Mouse (Mus musculus) common myeloid progenitor, adult 5-6 weeks (primary cell): Measurements from ENCODE around the gene Calhm2. TPM values are rescaled to one million over a fixed set of nuclear protein-coding genes. Genes with fewer than 3 reads are reported as not detected.

ENCODE experiments used
- ATAC-seq: replicated peaks from 2 replicates; pipeline ENCODE4 v1.8.0; 2016; ENCODE audit warnings: low read depth, mild to moderate bottlenecking, moderate TSS enrichment, inconsistent platforms; ENCODE audit not compliant: poor library complexity, severe bottlenecking
- total RNA-seq: library from RNA; stranded (forward); fragments of 200-1000, 187-1606 nt; gene quantifications from 2 replicates; pipeline ENCODE4 v1.2.3, GENCODE M21; 2017

The Calhm2 gene
- 7.6 and 17.6 TPM in 2 replicates for total RNA-seq

DNA sequence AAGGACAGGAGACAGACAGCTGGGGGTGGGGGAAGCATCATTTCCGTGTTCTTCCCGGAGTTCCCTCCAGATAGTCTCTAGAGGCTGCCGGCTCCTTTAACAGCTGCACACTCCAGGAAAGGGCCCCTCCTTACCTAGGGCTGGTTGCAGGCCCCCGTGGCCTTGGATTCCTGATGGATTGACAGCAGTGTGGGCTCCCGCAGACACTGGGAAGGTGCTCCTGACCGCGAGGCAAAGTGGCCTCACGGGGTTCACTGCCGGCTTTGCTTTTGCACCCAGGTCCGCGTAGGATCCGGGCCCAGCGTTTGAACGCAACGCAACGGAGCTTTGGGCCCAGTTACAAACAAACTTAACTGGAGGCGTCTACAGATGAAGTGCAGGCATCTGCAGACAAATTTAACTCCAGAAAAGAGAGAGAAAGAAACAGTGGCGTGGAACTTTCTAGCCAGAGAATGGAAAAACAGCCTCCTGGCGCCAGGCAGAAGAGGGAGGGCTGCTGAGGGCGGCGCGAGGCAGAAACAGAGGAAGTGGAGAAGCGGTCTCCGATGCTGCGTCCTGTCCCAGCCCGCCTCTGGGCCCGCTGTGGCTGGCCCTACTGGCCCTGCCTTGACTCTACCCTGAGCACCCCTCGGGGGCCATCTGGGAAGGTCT, at the start of gene Calhm2:
Gene Calhm2, minus strand, starts transcription at position 524 of the 651 bp plus-strand sequence.
- ATAC-seq, result peak; percentile 52

DNA sequence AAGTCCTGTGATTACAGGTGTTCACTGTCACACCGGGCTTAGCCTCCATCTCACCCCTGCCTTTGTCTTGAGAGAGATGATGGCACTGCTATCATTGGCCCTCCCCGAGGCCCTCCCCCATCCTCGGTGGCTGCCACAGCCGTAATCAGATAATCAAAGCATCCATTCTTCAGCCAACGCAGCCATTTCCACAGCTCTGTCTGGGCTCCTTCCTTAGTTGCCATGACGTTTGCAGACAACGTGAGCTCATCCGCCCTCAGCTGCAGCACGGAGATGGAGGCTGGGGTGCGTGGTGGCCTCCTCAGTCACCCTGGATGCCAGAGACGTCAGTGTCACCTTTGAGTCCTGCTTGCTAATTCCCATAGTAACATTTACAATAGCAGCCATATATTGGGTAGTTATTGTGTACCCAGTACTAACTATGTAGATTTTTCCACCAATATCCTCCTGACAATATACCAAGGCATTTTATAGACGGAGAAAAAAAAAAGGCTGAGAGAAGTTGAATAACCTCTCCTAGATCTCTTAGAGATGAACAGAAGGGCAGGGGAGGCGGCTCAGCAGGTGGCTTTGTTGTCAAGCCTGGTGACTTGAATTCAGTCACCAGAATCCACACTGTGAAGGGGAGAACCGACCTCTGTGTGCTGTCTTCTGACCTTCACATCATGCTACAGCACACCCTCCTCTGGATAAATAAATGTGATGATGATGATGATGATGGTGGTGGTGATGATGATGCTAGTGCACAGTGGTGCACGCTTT, 48.6 kb upstream of the Calhm2 start:
- no peak for ATAC-seq

DNA sequence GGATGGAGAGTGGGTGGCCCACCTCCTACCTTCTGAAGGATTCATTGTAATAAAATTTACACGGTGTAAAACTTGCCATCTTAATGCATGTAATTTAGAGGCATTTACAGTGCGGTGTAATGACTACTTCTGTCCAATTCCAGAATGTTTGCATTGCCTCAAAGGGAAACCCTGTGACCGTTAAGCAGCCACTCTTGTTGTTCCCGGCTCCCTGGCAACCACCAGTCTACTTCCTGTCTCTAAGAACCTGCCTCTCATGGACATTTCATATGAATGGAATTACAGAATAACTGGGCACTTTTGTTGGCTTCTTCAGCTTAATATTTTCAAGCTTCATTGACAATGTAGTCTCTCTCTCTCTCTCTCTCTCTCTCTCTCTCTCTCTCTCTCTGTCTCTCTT, 46.6 kb upstream of the Calhm2 start:
- ATAC-seq, result 0 out of 2 replicates have a peak, but pooled peaks have one; percentile 36

DNA sequence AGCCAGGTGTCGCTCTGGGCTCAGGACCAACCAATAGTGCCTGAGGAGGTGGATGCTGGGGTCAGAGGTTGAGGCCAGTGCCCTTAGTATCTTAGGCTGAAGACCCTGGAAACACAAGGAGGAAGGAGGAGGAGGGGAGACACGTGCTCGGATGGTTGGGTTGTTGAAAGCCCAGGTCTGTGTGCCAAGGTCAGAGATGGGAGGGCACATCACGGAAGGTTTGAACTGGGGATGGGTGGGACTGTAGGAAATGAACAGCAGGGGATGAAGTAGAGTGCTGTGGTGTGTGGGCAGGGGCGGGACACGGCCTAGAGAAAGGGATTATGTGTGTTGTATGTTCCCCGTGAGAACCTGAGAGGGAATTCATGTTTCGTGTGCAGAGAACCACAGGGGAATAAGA, 46.1 kb upstream of the Calhm2 start:
- ATAC-seq, result no peak

DNA sequence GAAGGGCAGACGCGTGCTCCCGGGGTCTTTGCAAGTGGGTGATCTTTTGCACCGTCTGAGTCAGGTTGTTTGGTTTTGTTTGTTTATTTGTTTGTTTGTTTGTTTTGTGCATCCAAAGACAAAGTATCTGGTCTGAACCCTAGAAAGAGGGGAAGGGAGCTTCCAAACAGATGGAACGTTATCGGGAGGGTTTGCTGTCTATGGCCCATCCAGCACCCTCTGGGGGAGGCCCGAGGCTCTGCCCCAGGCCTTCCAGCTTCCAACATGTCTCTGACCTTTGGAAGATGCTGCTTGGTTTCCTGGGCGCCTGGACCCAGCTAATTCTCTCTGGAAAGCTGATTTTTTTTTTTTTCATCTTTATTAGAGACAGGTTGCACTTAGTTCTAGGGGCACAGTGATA, 41.9 kb upstream of the Calhm2 start:
- no peak for ATAC-seq

- ATAC-seq, result no peak
Observed at GRCm38 (mm10) chr19:47179272-47179809, 41.2 kb upstream of the Calhm2 start.

DNA sequence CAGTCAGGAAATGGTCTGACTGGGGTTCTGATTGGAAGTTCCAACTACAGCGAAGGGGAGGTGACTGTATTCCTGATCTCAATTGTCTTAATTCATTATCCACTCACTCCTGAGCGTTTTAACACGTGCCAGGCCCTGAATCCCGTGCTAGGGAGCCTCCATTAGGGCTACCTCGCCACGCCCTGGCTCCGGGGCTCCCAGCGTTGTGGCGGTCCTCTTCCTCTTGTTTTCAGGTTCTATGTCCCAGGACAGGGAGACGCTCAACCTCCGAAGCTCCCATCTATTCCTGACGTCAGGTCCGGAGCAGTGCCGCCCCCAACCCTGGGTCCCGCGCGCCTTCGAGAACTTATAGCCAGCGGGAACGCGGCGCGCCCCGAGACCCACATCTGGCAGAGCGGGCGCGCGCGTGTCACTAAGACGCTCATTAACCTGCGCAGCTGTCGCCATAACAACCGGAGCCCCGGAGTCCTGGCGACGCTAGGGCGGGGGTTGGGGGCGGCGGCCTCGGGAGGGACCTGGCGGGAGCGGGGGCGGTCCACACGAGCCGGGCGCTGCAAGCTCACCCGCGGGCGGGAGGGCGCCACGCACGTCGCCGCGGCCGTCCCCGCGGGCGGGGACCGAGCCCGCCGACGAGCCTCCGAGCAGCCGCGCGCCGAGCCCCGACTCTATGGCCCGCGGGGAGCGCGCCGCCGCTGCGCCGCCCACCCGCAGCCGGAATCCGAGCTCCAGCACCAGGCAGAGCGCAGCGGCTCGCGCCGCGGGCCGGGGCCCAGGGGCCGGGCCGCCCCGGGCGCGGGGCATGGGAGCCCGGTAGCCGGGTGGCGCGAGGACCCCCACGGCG, 40.6 kb upstream of the Calhm2 start, which contains the start of gene Neurl1a:
Gene Neurl1a, plus strand, starts transcription at position 390 of the 841 bp plus-strand sequence.
- ATAC-seq, result peak; percentile 30; the same call in 1 of the 2 replicates

- peak; percentile 68 for ATAC-seq
Observed at GRCm38 (mm10) chr19:47178001-47178400, 39.9 kb upstream of the Calhm2 start.

DNA sequence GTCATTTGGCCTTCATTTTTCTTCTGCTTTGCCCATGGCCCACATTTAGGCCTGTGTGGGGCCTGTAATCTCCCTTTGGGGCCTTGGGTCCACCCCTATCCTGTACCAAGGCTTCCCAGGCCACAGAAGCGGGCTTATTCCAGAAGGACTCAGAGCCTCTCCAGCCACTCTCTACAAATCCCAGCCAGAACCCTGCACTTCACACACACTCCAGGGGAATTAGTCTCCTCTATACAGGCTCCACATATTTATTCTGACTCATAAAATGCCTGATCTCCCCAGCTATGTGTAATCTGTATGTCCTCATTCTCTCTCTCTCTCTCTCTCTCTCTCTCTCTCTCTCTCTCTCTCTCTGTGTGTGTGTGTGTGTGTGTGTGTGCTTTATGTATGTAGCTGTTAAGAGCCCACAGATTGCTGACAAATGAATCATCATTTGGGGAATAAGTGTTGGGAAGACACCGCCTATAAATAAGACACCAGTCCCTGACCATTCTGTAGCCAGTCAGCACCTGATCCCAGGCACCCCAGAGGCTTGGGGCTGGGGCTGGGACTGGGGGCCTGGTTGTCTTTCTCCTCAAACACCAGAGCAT, 38.9 kb upstream of the Calhm2 start:
- ATAC-seq, result no peak

GRCm38 (mm10) chr19:47175472-47175871, 37.4 kb upstream of the Calhm2 start:
- ATAC-seq, result no peak

DNA sequence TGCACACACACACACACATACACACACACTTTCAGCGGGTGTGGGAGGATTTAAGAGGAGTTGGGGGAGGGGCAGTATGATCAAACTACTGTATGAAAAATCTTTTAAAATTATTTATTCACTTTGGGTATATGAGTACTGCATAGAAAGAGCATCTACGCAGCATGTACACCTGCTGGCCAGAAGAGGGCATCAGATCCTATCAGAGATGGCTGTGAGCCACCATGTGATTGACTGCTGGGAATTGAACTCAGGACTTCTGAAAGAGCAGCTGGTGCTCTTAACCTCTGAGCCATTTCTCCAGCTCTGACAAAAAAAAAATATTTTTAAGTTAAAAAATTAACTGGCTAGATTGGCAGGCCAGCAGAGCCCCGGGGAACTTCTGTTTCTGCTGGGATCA, 36.4 kb upstream of the Calhm2 start:
- 0 out of 2 replicates have a peak, but pooled peaks have one; percentile 48 for ATAC-seq

DNA sequence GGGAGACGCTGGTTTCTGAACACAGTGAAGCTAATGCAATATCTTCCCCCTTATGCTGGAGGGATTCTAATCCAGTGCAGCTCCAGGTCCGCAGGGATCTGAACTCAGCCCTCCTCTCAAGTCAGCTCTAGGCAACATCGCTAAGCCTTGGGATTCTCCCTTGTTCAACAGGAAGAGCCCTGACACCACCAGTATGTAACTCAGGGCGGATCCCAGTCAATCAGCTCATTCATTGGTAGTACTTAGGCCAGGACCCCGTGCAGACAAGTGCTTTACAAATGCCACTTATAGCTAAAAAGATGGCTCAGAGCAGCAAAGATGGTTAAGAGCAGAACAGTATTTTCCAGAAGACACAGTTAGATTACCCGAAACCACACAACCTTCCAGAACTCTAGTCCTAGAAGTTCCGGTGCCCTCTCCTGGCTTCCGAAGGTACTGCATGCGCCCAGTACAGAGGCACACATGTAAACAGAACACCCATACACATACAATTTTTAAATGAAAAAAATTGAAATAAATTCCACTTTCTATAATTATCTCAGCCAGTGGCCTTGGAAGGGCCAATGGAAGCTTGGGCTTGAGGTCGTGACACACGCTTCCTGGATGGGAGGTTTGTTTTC, 30.8 kb upstream of the Calhm2 start:
- ATAC-seq, result peak; percentile 88

GRCm38 (mm10) chr19:47168223-47168622, 30.1 kb upstream of the Calhm2 start:
- peak; percentile 89 for ATAC-seq

DNA sequence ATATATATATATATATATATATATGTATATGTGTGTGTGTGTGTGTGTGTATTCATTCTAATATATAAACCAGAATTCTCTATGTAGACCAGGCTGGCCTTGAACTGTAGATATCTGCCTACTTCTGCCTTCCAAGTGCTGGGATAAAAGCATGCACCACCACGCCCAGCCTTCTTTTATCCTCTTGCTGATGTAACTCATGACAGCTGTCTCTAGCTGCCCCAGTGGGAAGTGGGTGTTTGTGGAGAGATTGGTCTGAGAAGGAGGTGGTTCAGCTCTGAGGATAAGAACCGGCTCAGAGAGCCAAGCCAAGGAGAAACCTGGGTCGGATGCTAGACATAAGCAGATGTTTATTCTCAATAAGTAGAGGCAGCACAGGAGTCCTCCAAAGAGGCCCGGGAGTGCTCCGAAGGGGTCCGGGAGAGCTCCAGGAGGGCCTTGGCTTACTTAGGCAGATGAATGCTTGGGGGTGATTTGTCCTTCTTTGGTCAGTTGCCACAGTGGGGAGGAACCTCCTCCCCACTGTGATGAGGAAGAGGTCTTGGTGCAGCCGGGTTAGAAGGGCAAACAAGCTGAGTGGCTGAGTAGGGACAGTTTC, 29.6 kb upstream of the Calhm2 start:
- ATAC-seq, result no peak

- no peak for ATAC-seq
Observed at GRCm38 (mm10) chr19:47166758-47167157, 28.7 kb upstream of the Calhm2 start.

DNA sequence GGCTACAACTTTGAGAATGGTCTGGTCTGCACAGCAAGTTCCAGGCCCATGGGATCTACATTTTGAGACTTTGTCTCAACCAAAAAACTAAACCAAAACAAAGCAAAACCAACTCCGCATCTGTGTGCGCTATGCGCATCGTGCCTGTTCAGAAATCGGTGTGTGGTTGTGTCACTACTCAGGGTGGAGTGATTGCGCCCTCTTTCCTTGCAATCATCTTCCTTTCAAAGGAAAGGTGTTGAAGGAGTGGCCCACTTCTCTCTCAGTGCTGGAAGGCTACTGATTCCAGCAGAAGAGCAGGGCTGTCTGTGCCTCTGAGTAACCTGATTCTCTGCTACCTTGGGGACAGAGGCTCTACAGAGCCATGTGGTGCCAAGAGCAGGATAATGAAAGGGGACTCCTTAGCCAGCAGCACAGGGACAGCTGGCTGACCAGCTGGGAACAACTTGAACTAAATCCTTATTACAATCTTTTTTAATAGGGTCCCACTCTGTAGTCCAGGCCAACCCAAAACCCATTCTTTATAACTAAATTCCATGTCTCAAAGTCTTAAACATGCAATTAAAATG, 25.2 kb upstream of the Calhm2 start:
- no peak for ATAC-seq

- ATAC-seq, result no peak
Observed at GRCm38 (mm10) chr19:47161669-47162068, 23.6 kb upstream of the Calhm2 start.

DNA sequence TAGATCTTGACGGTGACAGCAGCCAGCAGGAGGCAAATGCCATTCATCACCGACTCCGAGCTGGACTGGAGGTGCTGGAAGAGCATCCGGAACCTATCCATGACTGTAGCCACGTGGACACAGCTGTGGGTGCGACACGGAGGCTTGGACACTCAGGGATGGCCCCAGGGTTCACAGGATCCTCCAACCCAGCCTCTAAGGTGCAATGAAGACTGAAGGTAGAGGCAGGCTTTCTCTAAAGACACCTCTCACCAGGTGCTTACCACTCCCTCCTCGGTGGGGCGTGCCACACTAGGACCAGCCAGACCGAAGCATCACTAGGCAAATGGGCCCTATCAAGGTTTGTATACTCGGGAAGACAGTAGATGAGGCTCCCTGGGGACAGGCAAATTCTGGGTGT, 19.6 kb upstream of the Calhm2 start, which contains the start of gene Calhm3:
Gene Calhm3, minus strand, starts transcription at position 101 of the 400 bp plus-strand sequence.
- no peak for ATAC-seq

GRCm38 (mm10) chr19:47153767-47154166, 15.7 kb upstream of the Calhm2 start:
- no peak for ATAC-seq
